Mouse (Mus musculus) left cerebral cortex, adult 18-20 months (tissue): ENCODE data around the gene Ugt1a5. TPM values are rescaled to one million over a fixed set of nuclear protein-coding genes. Genes with fewer than 3 reads are reported as not detected.

Experiments used
- DNase-seq, 2 experiments: peaks; one replicate each; pipeline ENCODE4 v3.0.0; 2021 to 2022; ENCODE audit warnings: low spot score in 2 of 2, mixed read lengths in 1 of 2
- total RNA-seq, 2 experiments: library from RNA; stranded (reverse); gene quantifications; 2 replicates each; pipeline ENCODE4 v1.2.3; 2021

Gene Ugt1a5
- total RNA-seq, 2 experiments from 2014 or later, result not detected

- no peak for DNase-seq
Observed at GRCm38 (mm10) chr1:88259643-88260024, 93.8 kb downstream of the Ugt1a5 start.

DNA sequence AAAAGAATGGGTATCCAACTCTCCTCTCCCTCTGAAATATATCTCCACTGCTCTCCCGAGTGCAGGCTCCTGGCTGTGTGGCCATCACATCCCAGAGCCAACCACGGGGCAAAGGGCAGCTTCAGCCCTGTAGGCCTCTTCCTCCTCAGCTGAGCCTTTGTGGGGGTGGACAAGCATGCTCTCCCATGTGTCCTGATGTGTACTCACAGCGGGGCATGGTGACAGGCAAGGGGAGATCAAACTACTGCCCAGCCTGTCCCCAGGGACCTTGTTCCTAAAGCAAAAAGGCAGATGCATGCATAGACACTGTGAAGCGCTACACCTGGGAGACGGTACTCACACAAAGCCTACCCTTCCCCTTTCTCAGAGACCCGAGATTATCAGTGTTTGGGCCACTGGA lies 94.3 kb downstream of the Ugt1a5 start:
- no peak for DNase-seq

GRCm38 (mm10) chr1:88260604-88261377 lies 95.0 kb downstream of the Ugt1a5 start:
- DNase-seq, result no peak

DNA sequence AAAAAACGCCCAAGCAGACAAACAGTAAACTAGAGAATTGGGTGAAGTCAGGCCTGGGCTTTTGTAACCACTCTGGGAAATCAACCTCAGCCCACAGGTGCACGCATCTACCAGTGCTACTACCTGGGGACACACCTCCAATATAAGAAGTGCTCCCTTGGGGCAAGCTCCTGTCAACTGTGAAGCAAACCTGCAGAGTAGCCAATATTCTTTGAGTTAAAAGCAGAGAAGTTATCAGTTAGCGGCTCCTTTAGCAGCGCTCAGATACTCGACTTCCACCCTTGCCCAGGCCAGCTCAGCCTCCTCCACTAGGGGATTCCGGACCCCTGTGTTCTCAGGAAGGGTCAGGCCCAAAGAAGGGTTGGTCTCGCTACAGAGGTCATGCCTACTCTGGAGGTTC lies 95.9 kb downstream of the Ugt1a5 start:
- no peak for DNase-seq

GRCm38 (mm10) chr1:88262255-88262654 lies 96.4 kb downstream of the Ugt1a5 start:
- no peak for DNase-seq

DNA sequence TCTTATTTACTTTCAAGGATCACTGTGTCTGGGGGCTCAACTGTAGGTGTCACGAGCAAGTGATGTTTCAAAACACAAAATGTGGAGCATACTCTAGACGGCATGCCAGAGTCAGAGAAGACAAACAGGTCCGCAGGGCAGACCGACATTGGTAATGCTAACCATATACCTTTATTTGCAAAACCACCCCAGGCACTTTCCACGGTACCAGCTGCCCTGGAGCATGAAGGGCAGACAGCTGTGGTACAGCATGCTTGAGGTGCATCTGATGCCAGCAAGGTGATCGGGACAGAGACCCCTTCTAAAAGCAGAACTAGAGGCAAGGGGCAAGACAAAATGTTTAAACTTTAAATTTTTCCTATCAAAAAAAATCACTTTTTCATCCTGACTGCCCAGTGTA lies 97.1 kb downstream of the Ugt1a5 start:
- no peak for DNase-seq

GRCm38 (mm10) chr1:88263778-88264177 lies 98.0 kb downstream of the Ugt1a5 start:
- no peak for DNase-seq

DNA sequence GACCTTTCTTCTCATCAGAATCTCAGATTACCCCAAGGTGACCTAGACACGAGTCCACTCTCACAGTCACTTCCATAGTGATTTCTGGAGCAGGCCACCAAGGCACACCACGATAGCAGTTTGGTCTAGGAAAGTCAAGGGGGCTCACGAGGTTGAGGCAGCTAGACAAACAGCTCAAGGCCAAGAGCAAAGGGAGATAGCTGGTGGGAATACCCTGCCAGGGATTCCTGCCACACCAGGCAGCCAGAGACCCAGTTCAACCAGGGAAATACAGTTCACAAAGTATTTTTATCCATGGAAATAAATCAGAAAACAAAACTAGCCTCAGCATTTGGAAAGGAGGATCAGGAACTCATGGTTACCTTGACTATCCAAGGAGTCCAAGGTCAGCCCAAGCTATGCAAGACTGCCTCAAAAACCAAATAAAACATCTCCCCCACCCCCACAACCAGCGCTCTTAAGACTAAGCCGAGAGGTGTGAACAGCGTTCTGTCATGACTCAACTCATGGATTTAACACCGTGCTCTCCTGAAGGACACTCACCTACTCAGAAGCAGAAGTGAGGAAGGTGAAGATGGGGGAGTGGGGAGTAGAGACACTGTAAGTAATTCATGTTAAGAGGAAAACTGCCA lies 98.5 kb downstream of the Ugt1a5 start:
- DNase-seq, result no peak

- DNase-seq, result no peak
Observed at GRCm38 (mm10) chr1:88264869-88265240, 99.0 kb downstream of the Ugt1a5 start.

DNA sequence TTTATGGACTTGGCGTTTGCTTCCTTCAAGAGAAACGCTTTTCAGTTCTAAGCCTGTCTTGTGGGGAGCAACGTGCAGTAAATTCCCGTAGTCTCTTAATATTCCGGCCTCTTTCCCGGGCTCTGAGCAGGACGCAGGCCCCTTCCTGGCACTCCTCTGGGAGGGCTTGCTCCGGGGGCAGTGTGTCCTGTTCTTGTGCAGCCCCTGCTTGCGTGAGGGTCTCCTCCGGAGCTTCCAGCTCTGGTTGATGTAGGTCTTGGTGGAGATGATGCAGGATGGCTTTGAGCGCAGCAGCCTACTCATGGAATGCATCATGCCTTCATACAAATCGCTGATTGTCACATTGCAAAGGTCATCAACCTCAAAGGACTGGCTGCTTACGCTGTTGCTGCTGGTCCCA lies 100.3 kb downstream of the Ugt1a5 start:
- no peak for DNase-seq

- no peak for DNase-seq
Observed at GRCm38 (mm10) chr1:88267489-88267888, 101.7 kb downstream of the Ugt1a5 start.

- DNase-seq, result no peak
Observed at GRCm38 (mm10) chr1:88268070-88268469, 102.3 kb downstream of the Ugt1a5 start.

Other genes starting within 250 kb of the Ugt1a5 start
- 10 to 100 TPM; 19.1 to 21.6 TPM for gene Usp40, start 157.5 kb upstream of the Ugt1a5 start, total RNA-seq
- not detected for gene Ugt1a10, start 110.6 kb upstream of the Ugt1a5 start, total RNA-seq
- gene Ugt1a9, start 95.2 kb upstream of the Ugt1a5 start, total RNA-seq, result not detected
- gene Ugt1a8, start 78.2 kb upstream of the Ugt1a5 start, total RNA-seq, result not detected
- gene Ugt1a7c, start 71.0 kb upstream of the Ugt1a5 start, total RNA-seq, result under 1 TPM; 0.21 to 0.44 TPM
- gene Ugt1a6b, start 62.8 kb upstream of the Ugt1a5 start, total RNA-seq, result under 1 TPM in 1 of 2 experiments, not detected in 1; 0.30 TPM
- 1 to 10 TPM; 1.4 to 2.1 TPM for gene Ugt1a6a, start 31.2 kb upstream of the Ugt1a5 start, total RNA-seq
- gene Ugt1a2, start 34.6 kb downstream of the Ugt1a5 start, total RNA-seq, result not detected
- gene Dnajb3, start 39.8 kb downstream of the Ugt1a5 start, total RNA-seq, result 1 to 10 TPM; 1.2 TPM
- gene Ugt1a1, start 45.9 kb downstream of the Ugt1a5 start, total RNA-seq, result not detected
- gene Mroh2a, start 61.0 kb downstream of the Ugt1a5 start, total RNA-seq, result under 1 TPM in 1 of 2 experiments, not detected in 1; 0.58 TPM
- gene Hjurp, start 111.6 kb downstream of the Ugt1a5 start, total RNA-seq, result 10 to 100 TPM; 46.6 to 48.6 TPM
- gene Trpm8, start 111.6 kb downstream of the Ugt1a5 start, total RNA-seq, result under 1 TPM; 0.26 to 0.30 TPM
- gene Spp2, start 240.9 kb downstream of the Ugt1a5 start, total RNA-seq, result under 1 TPM; 0.40 to 0.63 TPM